ENCODE assay signal across 22 mouse cellular contexts in the genomic region with DNA sequence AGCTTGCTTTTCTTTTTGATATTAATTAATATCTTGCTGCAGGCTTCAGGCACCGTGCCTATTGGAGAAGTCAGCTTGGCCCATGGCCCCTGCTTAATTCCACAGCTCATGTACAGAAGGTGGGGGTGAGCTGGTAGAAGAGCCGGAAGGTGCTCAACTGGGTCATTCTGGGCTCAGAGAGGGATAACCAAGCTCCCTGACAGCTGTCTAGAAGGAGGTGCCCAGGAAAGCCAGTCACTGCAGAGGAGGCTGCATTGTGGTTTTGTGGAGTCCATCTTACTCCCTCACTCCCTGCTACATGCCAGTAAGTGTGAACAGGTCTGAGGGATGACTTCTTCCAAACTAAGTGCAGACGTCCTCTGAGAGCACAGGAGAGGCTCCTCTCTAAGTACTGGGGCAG. TPM values are rescaled to one million over a fixed set of nuclear protein-coding genes. Genes with fewer than 3 reads are reported as not detected.
DNase-seq lines count a peak whose midpoint lies in the region; ATAC-seq and TF ChIP-seq lines count a peak whose summit lies in the region.
"Had no signal": no experiment of that assay in that cellular context is flagged by ENCODE, and none has a peak within 500 bp of the region (broad histone marks: within the 10 kb centered on the region; RNA-seq: fewer than 3 reads in every experiment).

No protein-coding gene starts in this region.

- H3K9ac ChIP-seq in heart, adult 2 months (ENCODE audit: low read depth, low read length) = no peak overlapping the region
- no peak overlapping the region for H3K9ac ChIP-seq in midbrain, embryonic 14.5 days (replicated peaks; ENCODE audit: low read length)
- no peak overlapping the region for H3K9ac ChIP-seq in midbrain, embryonic 11.5 days (ENCODE audit: low read length)
- H3K9ac ChIP-seq: heart, embryonic 13.5 days; hindbrain, embryonic 12.5 days; hindbrain, embryonic 15.5 days had no signal

- no peaks in the 10 kb centered on the region for H3K4me1 ChIP-seq in heart, adult 2 months (ENCODE audit: control insufficient read depth, insufficient read depth, low read length)
- peaks cover 5% of the 10 kb centered on the region; the same call in 1 of the 2 replicates for H3K4me1 ChIP-seq in midbrain, embryonic 14.5 days (ENCODE audit: control insufficient read depth, insufficient read depth, low read length)
- peaks cover 7% of the 10 kb centered on the region for H3K4me1 ChIP-seq in midbrain, embryonic 11.5 days (ENCODE audit: control insufficient read depth, insufficient read depth, low read length)
- H3K4me1 ChIP-seq: heart, embryonic 13.5 days had no signal

- no peak for TF ChIP-seq EP300 in heart, adult 2 months (IDR thresholded peaks at IDR 0.05; ENCODE audit: insufficient read depth, low read depth, low read length)

- ATAC-seq in midbrain, embryonic 14.5 days (ENCODE audit: low FRiP score, low TSS enrichment) = no peak
- no peak for ATAC-seq in midbrain, embryonic 11.5 days (ENCODE audit: low FRiP score)
- ATAC-seq: Patski had no signal

- no peaks in the 10 kb centered on the region for H3K9me3 ChIP-seq in midbrain, embryonic 14.5 days (ENCODE audit: control insufficient read depth, low read length)
- no peaks in the 10 kb centered on the region for H3K9me3 ChIP-seq in midbrain, embryonic 11.5 days (ENCODE audit: control insufficient read depth, low read length)
- H3K9me3 ChIP-seq: forebrain, embryonic 10.5 days; heart, embryonic 13.5 days; hindbrain, embryonic 12.5 days; hindbrain, embryonic 15.5 days had no signal

- no peak for TF ChIP-seq POLR2A in heart, adult 2 months (IDR thresholded peaks at IDR 0.05; ENCODE audit: insufficient read depth, low read depth, low read length)

- H3K79me2 ChIP-seq in heart, adult 2 months (replicated peaks; ENCODE audit: control insufficient read depth, insufficient read depth, low read length) = no peaks in the 10 kb centered on the region

- H3K27ac ChIP-seq in heart, adult 2 months = no peak overlapping the region
- peak overlapping the region; percentile 39; the same call in 1 of the 2 replicates for H3K27ac ChIP-seq in midbrain, embryonic 14.5 days (replicated peaks; ENCODE audit: low read depth, low read length)
- no peak overlapping the region for H3K27ac ChIP-seq in midbrain, embryonic 11.5 days (ENCODE audit: low read depth, low read length)
- H3K27ac ChIP-seq: heart, embryonic 13.5 days; hindbrain, embryonic 12.5 days; hindbrain, embryonic 15.5 days had no signal

- H3K4me3 ChIP-seq in heart, adult 2 months = no peak overlapping the region
- H3K4me3 ChIP-seq in midbrain, embryonic 14.5 days (replicated peaks; ENCODE audit: low read depth, low read length) = no peak overlapping the region
- H3K4me3 ChIP-seq in midbrain, embryonic 11.5 days (ENCODE audit: low read depth, low read length) = no peak overlapping the region
- H3K4me3 ChIP-seq: heart, embryonic 13.5 days; hindbrain, embryonic 12.5 days; hindbrain, embryonic 15.5 days had no signal

- no peak overlapping the region for H3K4me2 ChIP-seq in midbrain, embryonic 14.5 days (ENCODE audit: low read length)
- H3K4me2 ChIP-seq in midbrain, embryonic 11.5 days = no peak overlapping the region
- H3K4me2 ChIP-seq: heart, embryonic 13.5 days had no signal

- DNase-seq in heart, adult 11 months = peak; percentile 35
- DNase-seq in heart, adult 2 months = no peak
- DNase-seq in midbrain, embryonic 14.5 days = no peak
- DNase-seq in midbrain, embryonic 11.5 days (ENCODE audit: low spot score, missing footprints) = no peak
- DNase-seq in retina, postnatal 1 day = peak; percentile 64
- DNase-seq in retina, embryonic 14.5 days (ENCODE audit: low spot score) = no peak
- DNase-seq in left cerebral cortex, postnatal 10 days (ENCODE audit: extremely low spot score in 1 of 2, low spot score in 2 of 2) = no peak
- DNase-seq: adrenal gland, postnatal 36 days; B cell, adult 2 months; cerebellum, adult 18-20 months; cerebellum, adult 9-10 months; gastrocnemius, postnatal 25 days; heart, postnatal 14 days had no signal

- intact Hi-C loops in heart, adult 2 months (cut with DNase I) = no loop called here
- intact Hi-C loops in left cerebral cortex, postnatal 10 days (cut with DNase I) = no loop called here

- 57% methylated on average over 3 of the region's 3 CpGs for WGBS in heart, adult 2 months
- WGBS in midbrain, embryonic 14.5 days = 64% methylated on average over 3 of the region's 3 CpGs
- 77% methylated on average over 3 of the region's 3 CpGs for WGBS in midbrain, embryonic 11.5 days

- H3K36me3 ChIP-seq in heart, adult 2 months (ENCODE audit: control insufficient read depth, insufficient read depth, low read length) = no peaks in the 10 kb centered on the region
- H3K36me3 ChIP-seq in midbrain, embryonic 14.5 days (ENCODE audit: control insufficient read depth, insufficient read depth, low read length) = no peaks in the 10 kb centered on the region
- H3K36me3 ChIP-seq in midbrain, embryonic 11.5 days (ENCODE audit: control insufficient read depth, insufficient read depth, low read length) = no peaks in the 10 kb centered on the region
- H3K36me3 ChIP-seq: forebrain, embryonic 10.5 days; G1E; heart, embryonic 13.5 days; hindbrain, embryonic 12.5 days; hindbrain, embryonic 15.5 days had no signal

- H3K27me3 ChIP-seq in heart, adult 2 months (ENCODE audit: control insufficient read depth, insufficient read depth, low read length) = no peaks in the 10 kb centered on the region
- H3K27me3 ChIP-seq in midbrain, embryonic 14.5 days (ENCODE audit: control insufficient read depth, insufficient read depth, low read length) = no peaks in the 10 kb centered on the region
- H3K27me3 ChIP-seq in midbrain, embryonic 11.5 days (ENCODE audit: control insufficient read depth, insufficient read depth, low read length) = no peaks in the 10 kb centered on the region
- H3K27me3 ChIP-seq: heart, embryonic 13.5 days; hindbrain, embryonic 12.5 days; hindbrain, embryonic 15.5 days had no signal

- TF ChIP-seq CTCF in heart, adult 2 months (IDR thresholded peaks at IDR 0.05) = no peak

RNA-seq across cellular contexts. Expression of gene Iqsec3, which starts 26.4 kb away (rescaled TPM):
- total RNA-seq in heart, adult 2 months (2021) = under 1 TPM; 0.48 to 0.50 TPM
- 0.41 and 0.47 TPM in 2 replicates for polyA plus RNA-seq in heart, adult 2 months (2012; rRNA removed)
- 11.2 and 11.6 TPM in 2 replicates for polyA plus RNA-seq in midbrain, embryonic 14.5 days (2014; fragmentation: Nextera tagmentation; extraction: Ambion mirVana)
- 0.72 and 0.88 TPM in 2 replicates for polyA plus RNA-seq in midbrain, embryonic 11.5 days (2014; fragmentation: Nextera tagmentation; extraction: Ambion mirVana)
- total RNA-seq in left cerebral cortex, postnatal 10 days (2021) = 10 to 100 TPM; 47.8 to 49.0 TPM
- total RNA-seq: CH12.LX; hematopoietic stem cell, adult 5-6 weeks had no signal
- polyA plus RNA-seq: G1E; heart, embryonic 13.5 days; heart, embryonic 16.5 days had no signal

Comparison
In these comparisons a context has a peak if more than half of its experiments do, and no peak if none do; other contexts are left out.
1. DNase-seq: peak in heart, adult 11 months (single experiment) and retina, postnatal 1 day (single experiment); none in heart, adult 2 months (0 of 2), midbrain, embryonic 14.5 days (single experiment), midbrain, embryonic 11.5 days (single experiment), retina, embryonic 14.5 days (single experiment) and left cerebral cortex, postnatal 10 days (0 of 2).